Mouse (Mus musculus): ENCODE results near the gene Lgals7.
"Not testable (repeated sequence)": the region's sequence is repeated elsewhere in the genome, so short reads cannot be mapped to it uniquely, and the experiment has no call there.

The Lgals7 gene

GRCm38 (mm10) chr7:28876099-28876498 lies 12.4 kb downstream of the Lgals7 start:
- DNase-seq (ENCODE audit: low read depth, low spot score) = no peak

- no peak for DNase-seq (ENCODE audit: low read depth, low spot score)
Observed at GRCm38 (mm10) chr7:28877155-28877554, 13.5 kb downstream of the Lgals7 start.

GRCm38 (mm10) chr7:28877856-28878255 lies 14.2 kb downstream of the Lgals7 start:
- no peak for DNase-seq (ENCODE audit: low read depth, low spot score)

GRCm38 (mm10) chr7:28879606-28880005 lies 16.0 kb downstream of the Lgals7 start:
- DNase-seq (ENCODE audit: low read depth, low spot score) = no peak

- DNase-seq (ENCODE audit: low read depth, low spot score) = no peak
Observed at GRCm38 (mm10) chr7:28880554-28880953, 16.9 kb downstream of the Lgals7 start.

GRCm38 (mm10) chr7:28881199-28881598 lies 17.5 kb downstream of the Lgals7 start, which contains the start of gene Capn12:
Capn12 (plus strand) TSS chr7:28881422.
- DNase-seq (ENCODE audit: low read depth, low spot score) = no peak

GRCm38 (mm10) chr7:28883039-28883438 lies 19.4 kb downstream of the Lgals7 start:
- DNase-seq (ENCODE audit: low read depth, low spot score) = no peak

GRCm38 (mm10) chr7:28883704-28884103 lies 20.1 kb downstream of the Lgals7 start:
- not testable (repeated sequence) for DNase-seq (ENCODE audit: low read depth, low spot score)

- DNase-seq (ENCODE audit: low read depth, low spot score) = no peak
Observed at GRCm38 (mm10) chr7:28886486-28886885, 22.8 kb downstream of the Lgals7 start.

GRCm38 (mm10) chr7:28888701-28889161 lies 25.1 kb downstream of the Lgals7 start:
- no peak for DNase-seq (ENCODE audit: low read depth, low spot score)

- DNase-seq (ENCODE audit: low read depth, low spot score) = no peak
Observed at GRCm38 (mm10) chr7:28892601-28893000, 28.9 kb downstream of the Lgals7 start.

GRCm38 (mm10) chr7:28893643-28894265 lies 30.1 kb downstream of the Lgals7 start:
- DNase-seq (ENCODE audit: low read depth, low spot score) = peak; percentile 30

GRCm38 (mm10) chr7:28894942-28895341 lies 31.3 kb downstream of the Lgals7 start:
- no peak for DNase-seq (ENCODE audit: low read depth, low spot score)

- no peak for DNase-seq (ENCODE audit: low read depth, low spot score)
Observed at GRCm38 (mm10) chr7:28897661-28898060, 34.0 kb downstream of the Lgals7 start.

GRCm38 (mm10) chr7:28899972-28900371 lies 36.3 kb downstream of the Lgals7 start:
- no peak for DNase-seq (ENCODE audit: low read depth, low spot score)

- no peak for DNase-seq (ENCODE audit: low read depth, low spot score)
Observed at GRCm38 (mm10) chr7:28901311-28902125, 37.9 kb downstream of the Lgals7 start.

- no peak for DNase-seq (ENCODE audit: low read depth, low spot score)
Observed at GRCm38 (mm10) chr7:28902180-28902579, 38.5 kb downstream of the Lgals7 start.

- DNase-seq (ENCODE audit: low read depth, low spot score) = no peak
Observed at GRCm38 (mm10) chr7:28902809-28903208, 39.2 kb downstream of the Lgals7 start.

GRCm38 (mm10) chr7:28903778-28904177 lies 40.1 kb downstream of the Lgals7 start:
- no peak for DNase-seq (ENCODE audit: low read depth, low spot score)

- DNase-seq (ENCODE audit: low read depth, low spot score) = no peak
Observed at GRCm38 (mm10) chr7:28907195-28907594, 43.5 kb downstream of the Lgals7 start.

GRCm38 (mm10) chr7:28911632-28912031 lies 48.0 kb downstream of the Lgals7 start:
- DNase-seq (ENCODE audit: low read depth, low spot score) = no peak

GRCm38 (mm10) chr7:28913171-28913570 lies 49.5 kb downstream of the Lgals7 start:
- no peak for DNase-seq (ENCODE audit: low read depth, low spot score)

All from embryo, embryonic 11.5 days (tissue).